Comparison of ENCODE assay signal across 20 mouse cellular contexts in the genomic region with DNA sequence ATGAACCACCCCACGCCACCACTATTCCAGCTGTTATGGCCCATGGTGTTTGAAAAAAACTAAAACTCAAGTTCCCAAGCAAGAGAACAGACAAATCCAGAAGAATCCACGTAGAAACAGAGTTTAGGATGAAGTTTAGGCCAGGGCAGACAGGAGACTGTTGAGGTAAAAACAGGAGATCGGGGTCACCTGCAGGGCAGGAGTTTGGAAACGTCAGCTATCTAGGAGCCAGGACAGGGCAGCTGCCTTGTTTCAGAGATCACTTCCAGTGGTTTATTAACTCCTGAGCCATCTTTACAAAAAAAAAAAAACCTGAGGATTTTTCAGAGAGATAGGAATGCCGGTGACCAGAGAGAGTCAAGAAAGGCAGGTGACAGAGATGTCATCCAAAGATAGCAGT. TPM values are rescaled to one million over a fixed set of nuclear protein-coding genes. Genes with fewer than 3 reads are reported as not detected.
A peak's percentile ranks its signal among the peaks of the same experiment; 100 is the strongest.
DNase-seq lines count a peak whose midpoint lies in the region; ATAC-seq and TF ChIP-seq lines count a peak whose summit lies in the region.
"Had no signal": no experiment of that assay in that cellular context is flagged by ENCODE, and none has a peak within 500 bp of the region (broad histone marks: within the 10 kb centered on the region; RNA-seq: fewer than 3 reads in every experiment).

No protein-coding gene starts in this region.

- no peak overlapping the region for H3K4me2 ChIP-seq in kidney, postnatal 0 days (ENCODE audit: low read length)
- H3K4me2 ChIP-seq: forebrain, embryonic 13.5 days; heart, embryonic 11.5 days; heart, embryonic 15.5 days had no signal

- H3K4me3 ChIP-seq in kidney, adult 2 months (ENCODE audit: insufficient read depth, low read depth, low read length): no peak overlapping the region
- no peak overlapping the region for H3K4me3 ChIP-seq in kidney, postnatal 0 days (replicated peaks; ENCODE audit: low read depth, low read length)
- H3K4me3 ChIP-seq: embryonic facial prominence, embryonic 10.5 days; forebrain, embryonic 13.5 days; heart, adult 2 months; heart, embryonic 15.5 days had no signal

- H3K9ac ChIP-seq in kidney, postnatal 0 days (ENCODE audit: low read depth, low read length): no peak overlapping the region
- H3K9ac ChIP-seq: forebrain, embryonic 13.5 days; forebrain, postnatal 0 days; heart, embryonic 15.5 days had no signal

- H3K27me3 ChIP-seq in kidney, adult 2 months (replicated peaks; ENCODE audit: control insufficient read depth, insufficient read depth, low read length): no peaks in the 10 kb centered on the region
- H3K27me3 ChIP-seq in kidney, postnatal 0 days (ENCODE audit: insufficient read depth, low read length): no peaks in the 10 kb centered on the region
- H3K27me3 ChIP-seq: CH12.LX; forebrain, embryonic 13.5 days; heart, embryonic 15.5 days; Patski had no signal

- H3K9me3 ChIP-seq in kidney, postnatal 0 days (replicated peaks; ENCODE audit: low read length): no peaks in the 10 kb centered on the region
- H3K9me3 ChIP-seq: embryonic facial prominence, embryonic 10.5 days; forebrain, embryonic 13.5 days; heart, embryonic 15.5 days had no signal

- no peak for TF ChIP-seq CTCF in kidney, adult 2 months (conservative IDR thresholded peaks at IDR 0.05; ENCODE audit: insufficient read depth, insufficient read length, low read depth, low read length)
- TF ChIP-seq CTCF in kidney, postnatal 0 days (IDR thresholded peaks at IDR 0.05; ENCODE audit: low read depth): no peak

- TF ChIP-seq POLR2A in kidney, adult 2 months (IDR thresholded peaks at IDR 0.05; ENCODE audit: low read depth, low read length): no peak

- no peak for ATAC-seq in kidney, postnatal 0 days (replicated peaks; ENCODE audit: low FRiP score, low read depth)
- ATAC-seq: forebrain, embryonic 13.5 days; forebrain, postnatal 0 days; Patski had no signal

- DNase-seq in kidney, adult 2 months: peak; percentile 79
- DNase-seq in kidney, adult 18-20 months: no peak
- no peak for DNase-seq in kidney, postnatal 0 days (ENCODE audit: low spot score)
- DNase-seq in kidney, postnatal 14 days: peak; percentile 50
- DNase-seq in yolk sac, embryonic 10.5 days (ENCODE audit: low spot score): peak; percentile 72
- no peak for DNase-seq in ovary, postnatal 36 days (ENCODE audit: low spot score)
- DNase-seq: adrenal gland, postnatal 25 days; cerebellum, adult 18-20 months; cerebellum, adult 9-11 months; cerebellum, postnatal 36 days; forebrain, postnatal 0 days; gastrocnemius, postnatal 14 days; heart, adult 2 months; heart, postnatal 14 days had no signal

- H3K27ac ChIP-seq in kidney, adult 2 months (ENCODE audit: insufficient read depth, low read depth, low read length): peak overlapping the region; percentile 82
- peak overlapping the region; percentile 75; the same call in 1 of the 2 replicates for H3K27ac ChIP-seq in kidney, postnatal 0 days
- H3K27ac ChIP-seq: embryonic facial prominence, embryonic 10.5 days; forebrain, embryonic 13.5 days; heart, adult 2 months; heart, embryonic 15.5 days had no signal

- peaks cover 14% of the 10 kb centered on the region for H3K4me1 ChIP-seq in kidney, adult 2 months (ENCODE audit: control insufficient read depth, insufficient read depth, low read length)
- no peaks in the 10 kb centered on the region for H3K4me1 ChIP-seq in kidney, postnatal 0 days (replicated peaks; ENCODE audit: insufficient read depth, low read length)
- H3K4me1 ChIP-seq: embryonic facial prominence, embryonic 10.5 days; forebrain, embryonic 13.5 days; heart, embryonic 15.5 days had no signal

- WGBS in kidney, adult 2 months: 67% methylated on average over 5 of the region's 5 CpGs
- 67% methylated on average over 5 of the region's 5 CpGs for WGBS in kidney, postnatal 0 days

- H3K36me3 ChIP-seq in kidney, adult 2 months (ENCODE audit: control insufficient read depth, insufficient read depth, low read length): peaks cover 2% of the 10 kb centered on the region; the same call in 1 of the 2 replicates
- H3K36me3 ChIP-seq in kidney, postnatal 0 days (ENCODE audit: insufficient read depth, low read length): no peaks in the 10 kb centered on the region
- H3K36me3 ChIP-seq: embryonic facial prominence, embryonic 10.5 days; heart, embryonic 15.5 days had no signal

RNA-seq across cellular contexts. Expression of a gene that starts 20.8 kb away (rescaled TPM):
- 577 and 580 TPM in 2 replicates for polyA plus RNA-seq in kidney, adult 2 months (2012; rRNA removed)
- polyA plus RNA-seq in kidney, postnatal 0 days (2015; fragmentation: Nextera tagmentation; extraction: Ambion mirVana): 100 and 105 TPM in 2 replicates

RNA-seq across cellular contexts. Expression of a gene that starts 46.3 kb away (rescaled TPM):
- polyA plus RNA-seq in kidney, adult 2 months (2012; rRNA removed): 5.9 and 6.7 TPM in 2 replicates
- polyA plus RNA-seq in kidney, postnatal 0 days (2015; fragmentation: Nextera tagmentation; extraction: Ambion mirVana): 9.3 and 10.8 TPM in 2 replicates

Comparison
In these comparisons a context has a peak if more than half of its experiments do, and no peak if none do; other contexts are left out.
1. DNase-seq: peak in kidney, adult 2 months (single experiment), kidney, postnatal 14 days (single experiment) and yolk sac, embryonic 10.5 days (single experiment); none in kidney, adult 18-20 months (single experiment), kidney, postnatal 0 days (single experiment) and ovary, postnatal 36 days (single experiment).